Mouse (Mus musculus): ENCODE results near the gene 2700049A03Rik. TPM values are rescaled to one million over a fixed set of nuclear protein-coding genes. Genes with fewer than 3 reads are reported as not detected.

2700049A03Rik gene
- total RNA-seq, 2 experiments from 2014 or later = 5.6 to 5.7 TPM

GRCm38 (mm10) chr12:71244766-71245390 is 108.2 kb downstream of the 2700049A03Rik start:
- intact Hi-C loops (cut with DNase I) = no loop called here
- no peak overlapping the region for H3K4me3 ChIP-seq

GRCm38 (mm10) chr12:71247191-71247590 is 110.5 kb downstream of the 2700049A03Rik start:
- no peak for DNase-seq (ENCODE audit: extremely low spot score in 1 of 2, low spot score in 2 of 2)
- intact Hi-C loops (cut with DNase I) = no loop called here
- Histone ChIP-seq H3K4me3 (no peak overlapping the region), H3K27ac (no peak overlapping the region)
- no peak for TF ChIP-seq CTCF (IDR thresholded peaks at IDR 0.05)

More at GRCm38 (mm10) chr12:71244766-71245390, 108.2 kb downstream of the 2700049A03Rik start:
- H3K27ac ChIP-seq = no peak overlapping the region
- no peak for DNase-seq (ENCODE audit: extremely low spot score in 1 of 2, low spot score in 2 of 2)
- no peak for TF ChIP-seq CTCF (IDR thresholded peaks at IDR 0.05)

GRCm38 (mm10) chr12:71249348-71249747 is 112.7 kb downstream of the 2700049A03Rik start:
- TF ChIP-seq CTCF (IDR thresholded peaks at IDR 0.05) = no peak
- no peak for DNase-seq (ENCODE audit: extremely low spot score in 1 of 2, low spot score in 2 of 2)
- no peak overlapping the region for H3K27ac ChIP-seq

GRCm38 (mm10) chr12:71252509-71253167 is 116.0 kb downstream of the 2700049A03Rik start:
- intact Hi-C loops (cut with DNase I) = no loop called here
- no peak for DNase-seq (ENCODE audit: extremely low spot score in 1 of 2, low spot score in 2 of 2)
- H3K4me3 ChIP-seq = no peak overlapping the region
- TF ChIP-seq CTCF (IDR thresholded peaks at IDR 0.05) = no peak
- H3K27ac ChIP-seq = no peak overlapping the region

More at GRCm38 (mm10) chr12:71249348-71249747, 112.7 kb downstream of the 2700049A03Rik start:
- 0 out of 2 replicates have a peak overlapping the region, but pooled peaks have one; percentile 7 for H3K4me3 ChIP-seq
- intact Hi-C loops (cut with DNase I) = no loop called here

- no peak for TF ChIP-seq CTCF (IDR thresholded peaks at IDR 0.05)
- intact Hi-C loops (cut with DNase I) = no loop called here
- H3K27ac ChIP-seq = no peak overlapping the region
These were observed 118.1 kb downstream of the 2700049A03Rik start for GRCm38 (mm10) chr12:71254779-71255178.

GRCm38 (mm10) chr12:71258196-71258920 is 121.7 kb downstream of the 2700049A03Rik start:
- intact Hi-C loops (cut with DNase I) = no loop called here
- no peak for TF ChIP-seq CTCF (IDR thresholded peaks at IDR 0.05)
- no peak for DNase-seq (ENCODE audit: extremely low spot score in 1 of 2, low spot score in 2 of 2)
- H3K4me3 ChIP-seq = no peak overlapping the region
- H3K27ac ChIP-seq = no peak overlapping the region

More at GRCm38 (mm10) chr12:71254779-71255178, 118.1 kb downstream of the 2700049A03Rik start:
- no peak overlapping the region for H3K4me3 ChIP-seq
- no peak for DNase-seq (ENCODE audit: extremely low spot score in 1 of 2, low spot score in 2 of 2)

GRCm38 (mm10) chr12:71264211-71264610 is 127.6 kb downstream of the 2700049A03Rik start:
- no peak overlapping the region for H3K27ac ChIP-seq
- H3K4me3 ChIP-seq = no peak overlapping the region
- intact Hi-C loops (cut with DNase I) = no loop called here
- TF ChIP-seq CTCF (IDR thresholded peaks at IDR 0.05) = no peak
- DNase-seq (ENCODE audit: extremely low spot score in 1 of 2, low spot score in 2 of 2) = no peak

- Histone ChIP-seq H3K27ac (no peak overlapping the region), H3K4me3 (no peak overlapping the region)
- intact Hi-C loops (cut with DNase I) = no loop called here
- no peak for DNase-seq (ENCODE audit: extremely low spot score in 1 of 2, low spot score in 2 of 2)
- no peak for TF ChIP-seq CTCF (IDR thresholded peaks at IDR 0.05)
These were observed 132.7 kb downstream of the 2700049A03Rik start for GRCm38 (mm10) chr12:71269367-71269766.

GRCm38 (mm10) chr12:71271131-71271530 is 134.5 kb downstream of the 2700049A03Rik start:
- intact Hi-C loops (cut with DNase I) = no loop called here
- H3K27ac ChIP-seq = no peak overlapping the region
- no peak overlapping the region for H3K4me3 ChIP-seq
- no peak for TF ChIP-seq CTCF (IDR thresholded peaks at IDR 0.05)
- DNase-seq (ENCODE audit: extremely low spot score in 1 of 2, low spot score in 2 of 2) = no peak

GRCm38 (mm10) chr12:71274519-71275237 is 138.0 kb downstream of the 2700049A03Rik start:
- intact Hi-C loops (cut with DNase I) = no loop called here
- Histone ChIP-seq H3K4me3 (no peak overlapping the region), H3K27ac (no peak overlapping the region)
- peak; percentile 36 for TF ChIP-seq CTCF (IDR thresholded peaks at IDR 0.05)
- no peak for DNase-seq (ENCODE audit: extremely low spot score in 1 of 2, low spot score in 2 of 2)

- no peak for TF ChIP-seq CTCF (IDR thresholded peaks at IDR 0.05)
- Histone ChIP-seq H3K4me3 (no peak overlapping the region), H3K27ac (no peak overlapping the region)
- intact Hi-C loops (cut with DNase I) = no loop called here
- no peak for DNase-seq (ENCODE audit: extremely low spot score in 1 of 2, low spot score in 2 of 2)
These were observed 139.4 kb downstream of the 2700049A03Rik start for GRCm38 (mm10) chr12:71275906-71276595.
